Mouse (Mus musculus): ENCODE measurements around the gene Snrnp48.

Snrnp48 gene

GRCm38 (mm10) chr13:38272624-38273023 lies 67.9 kb downstream of the Snrnp48 start:
- DNase-seq, result no peak
